Mouse (Mus musculus) kidney, adult 2 months (tissue): ENCODE measurements around the gene Pde4d. TPM values are rescaled to one million over a fixed set of nuclear protein-coding genes. Genes with fewer than 3 reads are reported as not detected.

ENCODE experiments used
- DNase-seq: peaks from one replicate; pipeline ENCODE4 v3.0.0; 2021
- H3K27ac ChIP-seq: fragments of 200-500 bp; 2 replicates; pipeline ENCODE4 v1.5.1; 2012; ENCODE audit warnings: low read depth, low read length, control low read depth, inconsistent platforms; ENCODE audit not compliant: insufficient read depth
- H3K27me3 ChIP-seq: fragments of 200-500 bp; replicated peaks from 2 replicates; pipeline ENCODE4 v1.6.1; 2012; ENCODE audit warnings: mild to moderate bottlenecking, moderate library complexity, low read length, inconsistent platforms; ENCODE audit not compliant: control insufficient read depth, insufficient read depth
- H3K36me3 ChIP-seq: fragments of 200-500 bp; 2 replicates; pipeline ENCODE4 v1.6.1; 2012; ENCODE audit warnings: mild to moderate bottlenecking, moderate library complexity, low read length, inconsistent platforms; ENCODE audit not compliant: control insufficient read depth, insufficient read depth
- H3K4me1 ChIP-seq: fragments of 200-500 bp; 2 replicates; pipeline ENCODE4 v1.6.1; 2011; ENCODE audit warnings: low read length; ENCODE audit not compliant: control insufficient read depth, insufficient read depth
- H3K4me3 ChIP-seq: fragments of 200-500 bp; 2 replicates; pipeline ENCODE4 v1.5.1; 2011; ENCODE audit warnings: mild to moderate bottlenecking, low read depth, low read length, control low read depth; ENCODE audit not compliant: insufficient read depth
- CTCF ChIP-seq: fragments of 200-500 bp; conservative IDR thresholded peaks from 2 replicates; pipeline ENCODE4 v1.5.1; 2011; ENCODE audit warnings: low read depth, mild to moderate bottlenecking, control low read depth, low read length, moderate library complexity, mixed read lengths; ENCODE audit not compliant: insufficient read depth, insufficient read length
- POLR2A ChIP-seq: fragments of 200-500 bp; IDR thresholded peaks from one replicate; pipeline ENCODE4 v1.6.1; 2011; ENCODE audit warnings: low read depth, low read length, control low read depth
- WGBS: fragments of 180-500 bp; shearing (Covaris S2); methylation state at CpG from one replicate; pipeline ENCODE4 v1.1.7; 2018; 5-methylcytosine and 5-hydroxymethylcytosine counted together
- polyA plus RNA-seq: library from polyadenylated mRNA; depleted of rRNA; stranded (reverse); fragments of >200 nt; gene quantifications from 2 replicates; pipeline ENCODE4 v1.2.3, GENCODE M21; 2012

Pde4d gene
- polyA plus RNA-seq, 1 experiment, result 18.3 TPM

DNA sequence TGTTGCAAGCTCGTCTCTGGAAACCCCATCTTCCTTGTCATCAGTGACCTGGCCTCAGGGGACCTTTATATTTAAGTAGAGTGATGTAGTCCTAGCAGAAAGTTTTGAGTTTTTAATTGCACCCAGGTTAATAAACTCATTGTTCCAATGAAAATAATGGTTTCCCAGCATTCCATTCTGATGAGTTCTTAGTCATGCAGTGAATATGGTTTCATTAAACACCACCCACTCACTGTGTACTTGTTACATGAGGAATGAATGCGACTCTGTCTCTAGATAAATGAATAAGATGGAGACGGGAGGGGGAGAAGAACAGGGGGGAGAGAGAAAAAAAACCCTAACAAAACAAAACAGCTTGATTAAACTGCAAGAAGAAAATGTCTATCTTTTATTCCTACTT is 148.9 kb downstream of the Pde4d start:
- Histone ChIP-seq H3K36me3 (no peaks in the 10 kb centered on the region), H3K4me1 (peaks cover 8% of the 10 kb centered on the region; the same call in 1 of the 2 replicates), H3K27me3 (no peaks in the 10 kb centered on the region), H3K27ac (no peak overlapping the region), H3K4me3 (no peak overlapping the region)
- no peak for DNase-seq
- 65% methylated on average over 3 of the region's 3 CpGs for WGBS
- no peak for TF ChIP-seq POLR2A
- no peak for TF ChIP-seq CTCF

- no peaks in the 10 kb centered on the region for H3K27me3 ChIP-seq
- H3K4me1 ChIP-seq, result peaks cover 8% of the 10 kb centered on the region; the same call in 1 of the 2 replicates
- TF ChIP-seq POLR2A (no peak), CTCF (no peak)
- no peaks in the 10 kb centered on the region for H3K36me3 ChIP-seq
- peak; percentile 22 for DNase-seq
- WGBS, result 52% methylated on average over 6 of the region's 6 CpGs
- no peak overlapping the region for H3K4me3 ChIP-seq
- no peak overlapping the region for H3K27ac ChIP-seq
These were observed 149.6 kb downstream of the Pde4d start for GRCm38 (mm10) chr13:108599186-108599900.

- no peaks in the 10 kb centered on the region for H3K27me3 ChIP-seq
- no peaks in the 10 kb centered on the region for H3K36me3 ChIP-seq
- DNase-seq, result no peak
- no peak overlapping the region for H3K27ac ChIP-seq
- TF ChIP-seq CTCF, result no peak
- no peak for TF ChIP-seq POLR2A
- no peak overlapping the region for H3K4me3 ChIP-seq
- 99% methylated on average over 2 of the region's 2 CpGs for WGBS
- H3K4me1 ChIP-seq, result peaks cover 8% of the 10 kb centered on the region; the same call in 1 of the 2 replicates
These were observed 151.3 kb downstream of the Pde4d start for GRCm38 (mm10) chr13:108601021-108601420.

DNA sequence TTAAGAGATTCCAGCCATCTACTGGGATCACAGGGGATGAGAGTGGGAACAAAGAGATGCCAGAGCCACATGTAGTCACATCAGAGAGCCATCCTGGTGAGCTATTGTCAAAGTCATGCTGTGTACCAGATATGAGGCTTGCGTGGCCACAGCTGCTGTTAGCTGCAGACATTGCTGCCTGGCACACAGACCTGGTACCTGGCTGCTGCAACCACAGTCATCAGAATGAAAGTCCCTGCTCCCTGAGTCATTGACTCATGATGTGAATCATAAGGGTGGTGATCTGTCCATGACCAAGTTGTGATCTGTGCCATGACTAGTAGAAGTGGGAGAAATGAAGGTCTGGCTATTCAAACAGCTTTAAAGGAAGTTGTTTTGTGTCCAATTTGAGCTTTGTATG is 153.8 kb downstream of the Pde4d start:
- no peaks in the 10 kb centered on the region for H3K27me3 ChIP-seq
- H3K27ac ChIP-seq, result no peak overlapping the region
- no peaks in the 10 kb centered on the region for H3K36me3 ChIP-seq
- no peak for TF ChIP-seq CTCF
- H3K4me3 ChIP-seq, result no peak overlapping the region
- no peak for DNase-seq
- peaks cover 3% of the 10 kb centered on the region; the same call in 1 of the 2 replicates for H3K4me1 ChIP-seq
- 94% methylated on average over 1 of the region's 1 CpGs for WGBS

DNA sequence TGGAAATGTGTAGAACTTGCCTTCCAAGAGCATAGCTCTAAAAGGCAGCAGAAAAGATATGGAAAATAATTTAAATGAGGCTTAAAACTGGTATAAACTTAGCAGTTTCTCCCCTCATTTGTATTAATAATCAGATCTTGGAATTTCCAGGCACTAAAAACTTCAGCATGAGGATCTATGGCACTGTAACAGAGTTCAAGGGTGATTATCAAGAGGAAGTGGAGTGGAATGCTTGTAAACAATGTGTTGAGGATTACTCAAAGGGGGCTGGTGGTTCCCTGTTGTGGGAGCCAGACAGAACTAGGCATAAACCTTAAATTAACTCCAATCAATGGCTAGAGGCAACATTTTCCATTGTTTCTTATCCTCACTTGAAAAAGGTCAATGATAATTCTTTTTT is 154.5 kb downstream of the Pde4d start:
- no peak for DNase-seq
- peaks cover 3% of the 10 kb centered on the region; the same call in 1 of the 2 replicates for H3K4me1 ChIP-seq
- TF ChIP-seq CTCF (no peak), POLR2A (no peak)
- H3K36me3 ChIP-seq, result no peaks in the 10 kb centered on the region
- no peak overlapping the region for H3K4me3 ChIP-seq
- no peak overlapping the region for H3K27ac ChIP-seq
- no peaks in the 10 kb centered on the region for H3K27me3 ChIP-seq

DNA sequence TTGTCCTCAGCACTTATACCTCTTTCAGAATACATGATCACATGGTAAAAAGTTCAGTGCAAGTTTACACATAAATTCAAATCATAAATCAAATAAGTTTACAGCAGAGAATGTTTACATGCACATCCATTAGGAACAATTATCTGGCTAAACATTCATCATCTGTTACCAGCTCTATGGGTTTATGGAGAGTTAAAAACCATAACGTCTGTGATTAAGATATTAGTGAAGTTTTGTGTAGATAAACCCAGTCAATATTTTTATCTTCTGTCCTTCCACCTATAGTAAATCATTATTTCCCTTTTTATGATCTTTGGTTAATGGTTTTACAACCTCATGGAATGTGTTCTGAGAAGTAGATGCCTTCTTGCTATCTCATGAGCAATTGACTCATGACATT is 168.5 kb downstream of the Pde4d start:
- H3K4me1 ChIP-seq, result no peaks in the 10 kb centered on the region; the same call in 1 of the 2 replicates
- H3K27me3 ChIP-seq, result no peaks in the 10 kb centered on the region
- H3K27ac ChIP-seq, result no peak overlapping the region
- H3K4me3 ChIP-seq, result no peak overlapping the region
- no peaks in the 10 kb centered on the region for H3K36me3 ChIP-seq
- WGBS, result 65% methylated on average over 1 of the region's 1 CpGs
- no peak for TF ChIP-seq CTCF
- TF ChIP-seq POLR2A, result no peak
- no peak for DNase-seq

DNA sequence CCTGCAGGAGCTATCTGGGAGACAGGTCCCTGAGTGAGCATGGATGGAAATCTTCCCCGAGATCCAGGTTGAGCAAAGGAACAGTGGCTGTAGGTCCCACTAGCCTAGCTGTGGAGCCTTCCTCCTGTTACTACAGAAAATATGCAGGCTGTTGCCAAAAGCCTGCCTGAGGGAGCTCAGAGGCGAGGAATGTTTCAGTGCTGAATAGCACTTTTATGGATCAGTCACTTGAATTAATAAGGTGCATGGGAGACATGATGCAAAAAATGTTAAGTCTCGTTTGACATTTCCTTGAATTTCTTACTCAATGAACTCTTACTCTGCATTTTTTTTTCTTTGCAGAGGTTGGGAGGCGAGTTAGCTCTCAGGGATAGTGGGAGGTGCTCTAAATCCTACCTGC is 172.9 kb downstream of the Pde4d start:
- 33% methylated on average over 4 of the region's 4 CpGs for WGBS
- no peaks in the 10 kb centered on the region for H3K27me3 ChIP-seq
- TF ChIP-seq POLR2A (no peak), CTCF (no peak)
- peaks cover 17% of the 10 kb centered on the region for H3K4me1 ChIP-seq
- peak; percentile 41 for DNase-seq
- 0 out of 2 replicates have a peak overlapping the region, but pooled peaks have one; percentile 2 for H3K27ac ChIP-seq
- H3K36me3 ChIP-seq, result no peaks in the 10 kb centered on the region
- H3K4me3 ChIP-seq, result no peak overlapping the region
